Mouse (Mus musculus): ENCODE measurements around the gene Gm36864. TPM values are rescaled to one million over a fixed set of nuclear protein-coding genes. Genes with fewer than 3 reads are reported as not detected.

The Gm36864 gene
- polyA plus RNA-seq, 1 experiment: not detected

- Histone ChIP-seq H3K27me3 (ENCODE audit: control insufficient read depth, insufficient read depth, low read length) (no peaks in the 10 kb centered on the region), H3K27ac (ENCODE audit: control insufficient read depth, insufficient read depth, low read length) (no peak overlapping the region), H3K36me3 (ENCODE audit: control insufficient read depth, insufficient read depth, low read length) (no peaks in the 10 kb centered on the region), H3K4me3 (ENCODE audit: control insufficient read depth, insufficient read depth, low read length) (no peak overlapping the region), H3K4me1 (replicated peaks; ENCODE audit: control insufficient read depth, insufficient read depth, low read length) (no peaks in the 10 kb centered on the region)
- 60% methylated on average over 4 of the region's 4 CpGs for WGBS
- DNase-seq: no peak
- TF ChIP-seq CTCF (IDR thresholded peaks at IDR 0.05; ENCODE audit: borderline replicate concordance, control insufficient read depth, extremely low read depth, insufficient read depth, low read length, poor library complexity): no peak
- no peak for TF ChIP-seq POLR2A (IDR thresholded peaks at IDR 0.05; ENCODE audit: control insufficient read depth, extremely low read depth, insufficient read depth, low read length, poor library complexity)
Observed at GRCm38 (mm10) chr7:44291418-44291817, 55.4 kb downstream of the Gm36864 start.

Other genes starting within 250 kb of the Gm36864 start
- gene Klk1b11, start 240.3 kb upstream of the Gm36864 start, polyA plus RNA-seq (2012; rRNA removed): 2.3 and 3.7 TPM in 2 replicates
- 1.8 and 5.7 TPM in 2 replicates for gene Klk1b26, start 224.0 kb upstream of the Gm36864 start, polyA plus RNA-seq (2012; rRNA removed)
- gene Klk1b27, start 183.9 kb upstream of the Gm36864 start, polyA plus RNA-seq (2012; rRNA removed): 5.2 and 5.3 TPM in 2 replicates
- gene Klk1b21, start 133.8 kb upstream of the Gm36864 start, polyA plus RNA-seq (2012; rRNA removed): 0.32 TPM in 1 of 2 replicates, not detected in the other
- 0.27 and 0.70 TPM in 2 replicates for gene Klk1b22, start 123.5 kb upstream of the Gm36864 start, polyA plus RNA-seq (2012; rRNA removed)
- 0.46 and 0.86 TPM in 2 replicates for gene Klk1b16, start 99.4 kb upstream of the Gm36864 start, polyA plus RNA-seq (2012; rRNA removed)
- gene Klk1b24, start 47.9 kb upstream of the Gm36864 start, polyA plus RNA-seq (2012; rRNA removed): 0.15 and 0.27 TPM in 2 replicates
- gene Klk1b3, start 38.0 kb upstream of the Gm36864 start, polyA plus RNA-seq (2012; rRNA removed): 0.75 and 0.97 TPM in 2 replicates
- gene Klk1b4, start 28.7 kb upstream of the Gm36864 start, polyA plus RNA-seq (2012; rRNA removed): 0.71 and 1.7 TPM in 2 replicates
- 0.18 and 0.44 TPM in 2 replicates for gene Klk1b5, start 20.2 kb upstream of the Gm36864 start, polyA plus RNA-seq (2012; rRNA removed)
- gene Klk1, start 10.8 kb upstream of the Gm36864 start, polyA plus RNA-seq (2012; rRNA removed): 21.7 and 27.1 TPM in 2 replicates
- 2.4 and 3.6 TPM in 2 replicates for gene 1700028J19Rik, start 10.5 kb downstream of the Gm36864 start, polyA plus RNA-seq (2012; rRNA removed)
- 173 and 177 TPM in 2 replicates for gene 2410002F23Rik, start 10.5 kb downstream of the Gm36864 start, polyA plus RNA-seq (2012; rRNA removed)
- 0.16 and 0.24 TPM in 2 replicates for gene Acp4, start 21.2 kb downstream of the Gm36864 start, polyA plus RNA-seq (2012; rRNA removed)
- 1.1 TPM in 1 of 2 replicates, not detected in the other for gene Gm15517, start 25.3 kb downstream of the Gm36864 start, polyA plus RNA-seq (2012; rRNA removed)
- 2.3 and 3.1 TPM in 2 replicates for gene Clec11a, start 70.7 kb downstream of the Gm36864 start, polyA plus RNA-seq (2012; rRNA removed)
- 1.1 and 1.9 TPM in 2 replicates for gene Shank1, start 74.1 kb downstream of the Gm36864 start, polyA plus RNA-seq (2012; rRNA removed)
- gene Syt3, start 147.9 kb downstream of the Gm36864 start, polyA plus RNA-seq (2012; rRNA removed): 2.5 and 2.7 TPM in 2 replicates
- gene 1700008O03Rik, start 149.6 kb downstream of the Gm36864 start, polyA plus RNA-seq (2012; rRNA removed): 1.8 and 2.1 TPM in 2 replicates
- gene Lrrc4b, start 192.8 kb downstream of the Gm36864 start, polyA plus RNA-seq (2012; rRNA removed): 0.84 and 1.4 TPM in 2 replicates
- 0.32 and 1.6 TPM in 2 replicates for gene Aspdh, start 229.2 kb downstream of the Gm36864 start, polyA plus RNA-seq (2012; rRNA removed)
- gene Josd2, start 231.8 kb downstream of the Gm36864 start, polyA plus RNA-seq (2012; rRNA removed): 107 and 142 TPM in 2 replicates

Data from thymus, adult 2 months (tissue).